Mouse (Mus musculus): ENCODE data around the gene Myo1a.

DNA sequence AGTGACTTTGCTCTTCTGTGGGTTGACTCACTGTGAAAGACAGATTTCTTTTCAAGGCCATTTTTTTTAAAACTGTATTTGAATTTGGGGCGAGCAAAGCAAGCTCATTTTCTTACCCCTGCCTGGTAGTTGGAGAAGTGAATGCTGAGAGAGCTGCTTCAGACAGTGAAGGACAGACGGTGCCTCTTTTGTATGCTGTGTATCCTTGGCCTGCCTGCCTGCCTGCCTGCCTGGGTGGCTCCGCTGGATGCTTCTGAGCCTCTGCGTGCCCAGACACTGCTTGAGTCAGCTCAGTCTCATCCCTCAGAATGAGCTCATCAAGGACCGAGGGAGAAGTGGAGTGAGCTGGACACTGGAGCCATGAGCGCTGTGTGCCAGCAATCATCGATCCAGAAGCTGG is 6.0 kb upstream of the Myo1a start:
- no peak for TF ChIP-seq CTCF (IDR thresholded peaks at IDR 0.05; ENCODE audit: control insufficient read depth, insufficient read depth, insufficient read length)
- TF ChIP-seq USF1 (IDR thresholded peaks at IDR 0.05; ENCODE audit: low read depth): no peak
- TF ChIP-seq CEBPB (IDR thresholded peaks at IDR 0.05; ENCODE audit: low read depth): no peak

Measured in C2C12 (cell line).